Mouse (Mus musculus): ENCODE data around the gene Eif4e3.

The Eif4e3 gene

GRCm38 (mm10) chr6:99663232-99663631, 3.3 kb downstream of the Eif4e3 start:
- no peak for DNase-seq

DNA sequence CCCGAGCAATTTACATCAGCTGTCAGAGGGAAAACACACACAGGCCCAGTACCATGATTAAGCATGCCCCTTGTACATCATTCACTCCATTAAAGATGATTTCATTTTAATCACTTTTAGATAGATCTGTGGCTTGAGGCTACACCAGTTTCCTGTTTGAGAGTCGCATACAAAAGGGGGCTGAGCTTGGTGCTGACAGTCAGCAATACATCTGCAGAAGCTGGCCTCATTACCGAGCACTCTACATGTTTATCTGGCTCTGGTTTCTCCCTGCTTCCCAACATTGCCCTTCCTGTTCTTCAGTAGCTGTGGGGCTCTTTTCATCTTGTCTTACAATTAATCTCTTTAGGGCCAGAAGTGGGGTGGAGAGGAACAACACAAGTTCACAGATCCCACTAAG, 6.1 kb downstream of the Eif4e3 start:
- no peak for DNase-seq

DNA sequence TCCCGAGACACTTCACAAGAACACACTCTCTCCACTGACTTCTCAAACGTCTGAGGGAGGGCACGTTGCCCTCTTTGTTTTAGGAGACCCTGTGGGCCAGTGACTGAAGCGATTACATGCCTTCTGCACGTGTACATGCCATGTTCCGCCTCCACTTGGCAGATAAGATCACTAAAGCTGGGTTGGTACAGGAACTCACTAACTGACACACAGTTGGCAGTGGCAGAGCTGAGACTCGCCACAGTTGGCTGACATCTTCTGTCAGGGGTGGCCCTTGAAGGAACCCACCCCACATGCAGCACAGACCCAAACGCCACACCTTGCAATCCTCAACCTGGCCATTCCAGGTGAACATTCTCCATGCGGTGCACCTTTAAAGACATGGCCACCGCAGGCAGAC, 8.0 kb downstream of the Eif4e3 start:
- DNase-seq, result no peak

DNA sequence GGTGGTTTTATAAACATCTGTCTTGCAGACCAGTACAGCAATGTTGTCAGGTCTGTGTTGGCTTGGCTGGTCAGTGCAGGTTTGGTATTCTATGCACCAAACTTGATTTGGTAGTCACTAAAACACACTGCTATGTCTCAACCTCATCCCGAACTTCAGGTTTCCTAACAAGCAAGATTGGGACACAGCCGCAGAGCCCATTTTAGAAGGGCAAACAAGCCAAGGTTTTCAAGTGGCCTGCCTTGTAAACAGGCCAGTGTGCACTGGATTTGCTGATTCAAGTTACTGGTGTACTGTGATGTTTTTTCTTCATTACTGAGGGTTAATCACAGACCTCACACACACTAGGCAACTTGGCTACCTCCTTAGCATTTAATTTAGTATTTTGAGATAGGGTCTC, 10.5 kb downstream of the Eif4e3 start:
- no peak for DNase-seq

- no peak for DNase-seq
Observed at GRCm38 (mm10) chr6:99655488-99655887, 11.1 kb downstream of the Eif4e3 start.

DNA sequence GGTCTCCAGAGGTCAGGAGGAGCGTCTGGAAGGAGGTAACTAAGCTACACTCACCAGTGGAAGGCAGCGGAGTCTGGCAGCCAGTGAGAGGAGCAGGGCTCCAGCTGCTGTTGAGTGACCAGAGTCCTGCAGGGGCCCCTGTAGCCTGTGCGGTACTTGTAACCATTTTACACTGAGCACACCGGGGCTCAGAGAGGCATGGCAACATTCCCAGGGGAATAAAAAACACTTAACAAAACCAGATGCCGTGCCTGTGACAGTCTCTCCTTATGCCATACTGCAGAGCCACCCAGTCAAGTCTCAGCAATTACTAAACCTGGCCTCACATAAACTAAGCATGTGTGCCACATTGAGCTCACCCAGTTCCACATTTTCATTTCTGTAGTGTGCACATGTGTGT, 12.2 kb downstream of the Eif4e3 start:
- DNase-seq, result no peak

DNA sequence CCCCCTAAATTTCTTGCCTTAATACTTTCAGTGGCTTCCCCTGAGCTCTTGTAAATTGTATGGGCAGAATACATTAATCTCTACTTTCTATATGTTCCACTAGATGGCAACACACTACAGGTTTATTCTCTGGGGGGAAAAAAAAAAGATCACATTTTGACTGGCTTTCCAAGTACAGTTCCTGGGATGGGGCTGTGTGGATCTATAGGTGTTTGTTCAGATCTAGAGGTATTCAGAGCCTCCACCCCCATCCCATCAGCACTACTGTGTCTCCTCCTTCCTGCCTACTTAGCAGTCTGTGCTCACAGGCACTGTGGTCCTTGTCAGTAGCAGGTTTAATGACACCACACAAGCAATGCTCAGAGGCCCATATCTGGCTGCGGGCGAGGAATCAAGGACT, 14.2 kb downstream of the Eif4e3 start:
- no peak for DNase-seq

DNA sequence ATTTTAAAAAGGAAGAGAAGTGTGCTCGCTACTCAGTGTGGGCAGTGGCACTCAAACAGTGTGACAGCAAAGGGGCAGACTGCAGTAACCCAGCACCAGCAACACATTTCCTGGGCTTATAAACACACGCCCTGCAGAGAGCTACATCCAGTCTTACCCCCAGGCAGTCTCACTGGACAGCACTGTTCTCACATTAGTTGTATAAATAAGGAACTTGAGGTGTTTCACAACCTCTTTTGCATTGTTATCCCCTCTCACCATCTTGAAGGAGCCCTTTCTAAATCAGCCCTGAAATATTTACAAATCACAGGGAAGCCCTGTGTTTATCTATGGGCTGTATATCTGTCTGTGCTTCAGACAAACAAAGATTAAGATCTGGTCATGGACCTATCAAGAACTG, 17.3 kb downstream of the Eif4e3 start:
- DNase-seq, result no peak

- no peak for DNase-seq
Observed at GRCm38 (mm10) chr6:99646344-99646743, 20.2 kb downstream of the Eif4e3 start.

GRCm38 (mm10) chr6:99644876-99645275, 21.7 kb downstream of the Eif4e3 start:
- DNase-seq, result no peak

DNA sequence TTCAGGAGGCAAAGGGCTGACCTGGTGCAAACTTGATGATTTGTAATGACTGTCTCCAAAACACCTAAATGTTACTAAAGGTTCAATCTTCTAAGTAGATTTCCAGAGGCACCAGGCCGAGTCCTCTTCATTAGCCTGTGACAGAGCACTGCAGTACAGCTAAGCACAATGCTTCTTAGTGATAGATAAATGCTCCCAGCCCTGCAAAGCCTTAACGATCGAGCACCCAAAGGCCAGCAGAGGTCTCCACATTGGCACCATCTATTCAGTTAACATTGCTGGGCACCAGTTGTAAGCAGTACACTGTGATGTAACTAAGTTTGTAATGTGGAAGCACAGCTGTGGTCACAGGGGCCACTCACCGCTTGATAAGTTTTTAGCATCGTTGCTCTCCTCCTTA, 22.2 kb downstream of the Eif4e3 start:
- DNase-seq, result no peak

- DNase-seq, result no peak
Observed at GRCm38 (mm10) chr6:99643439-99644199, 23.0 kb downstream of the Eif4e3 start.

DNA sequence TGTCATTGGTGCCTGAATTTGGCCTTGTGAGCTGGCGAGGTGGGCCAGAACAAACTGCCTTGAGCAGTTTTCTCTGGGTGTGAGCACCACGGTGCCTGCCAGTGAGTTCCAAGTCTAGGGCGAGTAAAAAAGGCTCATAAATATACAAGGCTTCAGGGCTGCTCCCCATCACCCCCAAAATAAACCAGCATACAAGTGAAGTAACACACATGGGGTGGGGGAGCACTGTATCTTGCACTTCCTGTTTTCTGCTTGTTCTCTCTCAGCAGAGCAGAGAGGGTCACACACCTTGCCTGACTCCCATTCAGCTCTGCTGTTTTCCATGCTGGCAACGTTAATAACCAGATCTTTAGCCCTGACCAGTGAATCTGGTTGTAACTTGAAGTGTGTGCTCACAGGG, 29.1 kb downstream of the Eif4e3 start:
- no peak for DNase-seq

DNA sequence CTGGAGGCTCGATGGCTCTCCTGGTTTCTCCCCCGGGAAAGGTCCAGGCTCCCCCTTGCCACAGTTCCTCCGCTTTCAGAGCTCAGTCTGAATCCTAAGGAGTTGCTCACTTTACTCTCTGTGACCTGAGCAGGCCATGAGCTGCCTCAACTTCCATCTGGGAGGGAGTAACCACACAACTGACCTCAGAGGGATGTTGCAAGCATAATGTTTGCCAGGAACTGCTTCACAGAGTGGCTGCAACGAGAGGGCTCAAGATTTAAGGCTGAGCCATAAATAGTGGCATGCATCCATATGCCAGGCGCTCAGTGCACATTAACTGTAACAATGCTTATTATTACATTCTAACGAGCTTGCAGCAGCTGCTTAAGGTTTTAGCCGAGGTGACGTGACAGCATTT, 29.8 kb downstream of the Eif4e3 start:
- DNase-seq, result no peak

DNA sequence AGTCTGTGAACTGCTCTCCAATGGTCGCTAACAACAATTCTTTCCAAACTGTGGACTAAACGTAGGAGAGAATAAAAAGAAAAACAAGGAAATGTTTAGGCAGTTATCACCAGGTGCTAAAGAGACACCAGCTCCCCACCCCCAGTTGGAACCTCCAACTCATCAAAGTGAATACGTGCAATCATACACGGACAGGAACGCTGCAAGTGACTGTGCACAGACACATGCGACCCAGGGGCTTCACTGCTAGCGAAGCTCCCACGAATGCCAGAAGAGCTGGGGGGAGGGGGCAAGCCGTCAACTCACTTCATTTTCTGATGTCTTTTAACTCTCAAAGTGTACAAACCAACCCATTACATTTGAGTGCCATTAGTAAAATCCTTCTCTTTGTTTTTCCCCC, 30.4 kb downstream of the Eif4e3 start:
- DNase-seq, result no peak

- no peak for DNase-seq
Observed at GRCm38 (mm10) chr6:99632121-99632980, 34.2 kb downstream of the Eif4e3 start.

DNA sequence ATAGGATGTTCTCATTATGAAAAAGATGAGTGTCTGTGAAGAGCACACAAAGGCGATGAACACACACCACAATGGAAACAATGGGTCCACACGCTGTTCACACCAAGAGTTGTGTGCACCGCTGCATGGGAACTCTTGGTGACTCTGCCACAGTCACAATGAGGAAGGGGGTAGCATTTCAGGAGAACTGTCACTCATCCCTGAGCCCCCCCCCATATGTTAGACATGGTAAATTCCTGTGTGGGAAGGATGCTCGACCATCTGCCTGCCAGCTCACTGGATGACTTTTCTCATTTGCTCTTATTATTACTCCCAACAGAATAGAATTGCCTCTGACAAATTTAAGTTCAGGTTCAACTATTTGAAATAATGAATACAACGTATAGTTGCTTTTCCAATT, 34.9 kb downstream of the Eif4e3 start:
- DNase-seq, result no peak

GRCm38 (mm10) chr6:99629726-99630458, 36.7 kb downstream of the Eif4e3 start:
- no peak for DNase-seq

DNA sequence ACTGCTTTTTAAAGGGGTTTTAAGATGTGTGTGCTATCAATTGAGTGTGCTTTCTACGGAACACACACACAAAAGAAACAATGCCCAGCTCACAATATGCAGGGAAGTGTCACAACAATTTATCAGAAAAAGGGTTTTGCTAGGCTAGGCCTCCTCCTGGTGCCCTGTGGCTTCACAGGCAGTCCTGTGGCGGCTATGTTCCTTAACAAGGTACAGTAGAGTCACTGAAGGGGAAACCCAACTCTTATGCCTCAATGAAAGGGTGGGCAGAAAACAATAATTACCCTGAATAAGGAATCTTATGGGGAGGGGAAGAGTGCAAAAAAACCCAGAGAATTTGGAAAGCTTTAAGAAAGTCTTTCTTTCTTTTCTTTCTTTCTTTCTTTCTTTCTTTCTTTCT, 40.2 kb downstream of the Eif4e3 start:
- no peak for DNase-seq

GRCm38 (mm10) chr6:99625803-99626202, 40.8 kb downstream of the Eif4e3 start:
- no peak for DNase-seq

GRCm38 (mm10) chr6:99625306-99625705, 41.3 kb downstream of the Eif4e3 start:
- DNase-seq, result no peak

DNA sequence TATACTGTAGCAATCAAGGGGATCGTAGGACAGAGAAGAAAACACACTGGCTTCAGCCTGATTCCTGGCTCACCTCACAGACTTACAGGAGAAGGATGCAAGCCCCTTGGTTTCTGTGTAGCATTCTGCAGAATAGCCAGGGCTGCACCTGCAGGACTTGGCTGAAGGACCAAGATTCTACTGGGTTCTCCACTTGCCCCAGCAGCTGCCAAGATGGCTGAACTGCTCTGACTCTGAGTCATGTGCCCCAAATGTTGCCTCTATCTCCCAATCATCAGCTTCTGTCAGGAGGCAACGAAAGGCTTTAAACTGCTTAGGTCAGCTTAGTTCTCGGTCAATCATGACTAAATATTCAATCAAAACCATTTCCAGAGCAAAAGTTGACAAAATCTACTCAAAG, 42.0 kb downstream of the Eif4e3 start:
- no peak for DNase-seq

- no peak for DNase-seq
Observed at GRCm38 (mm10) chr6:99623641-99624040, 42.9 kb downstream of the Eif4e3 start.

DNA sequence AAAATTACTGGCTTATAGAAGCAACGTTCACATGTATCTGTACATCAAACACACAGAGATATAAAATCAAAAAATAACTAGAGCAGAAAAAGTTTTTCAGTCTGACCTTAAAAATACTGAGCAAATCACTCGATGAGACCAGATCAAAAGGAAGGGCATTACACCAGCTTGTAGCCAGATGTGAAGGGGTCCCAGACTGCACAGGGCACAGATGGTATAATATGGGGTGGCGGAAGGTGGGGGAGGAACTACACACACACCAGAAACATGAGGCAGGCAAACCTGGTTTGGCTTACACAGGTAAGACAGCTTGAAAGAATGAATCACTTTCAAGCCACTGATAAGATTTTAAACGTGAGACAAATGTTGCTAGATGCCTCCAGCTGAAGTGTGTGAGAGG, 45.4 kb downstream of the Eif4e3 start:
- no peak for DNase-seq

Data from spleen, adult 18-20 months (tissue).